Mouse (Mus musculus) MEL (cell line): Measurements from ENCODE around the gene Bag6.

ENCODE experiments used
- CHD1 ChIP-seq: IDR thresholded peaks from 2 replicates; pipeline ENCODE4 v1.6.1; 2012; ENCODE audit warnings: low read depth, mild to moderate bottlenecking, inconsistent platforms, low read length, improper control_type of control experiment
- NRF1 ChIP-seq: IDR thresholded peaks from 2 replicates; pipeline ENCODE4 v1.6.1; 2014; ENCODE audit warnings: low read depth, mild to moderate bottlenecking, inconsistent platforms, low read length, improper control_type of control experiment, moderate library complexity; ENCODE audit not compliant: poor library complexity, insufficient read depth, severe bottlenecking
- POLR2A ChIP-seq, 2 experiments: IDR thresholded peaks; 2 replicates each; pipeline ENCODE4 v1.6.1; 2011 to 2012; ENCODE audit warnings: low read length in 2 of 2, mild to moderate bottlenecking in 2 of 2, control low read depth in 1 of 2, improper control_type of control experiment in 1 of 2, low read depth in 1 of 2, moderate library complexity in 1 of 2; ENCODE audit not compliant: control insufficient read depth in 1 of 2, insufficient read depth in 1 of 2, poor library complexity in 1 of 2
- ZC3H11A ChIP-seq: IDR thresholded peaks from 2 replicates; pipeline ENCODE4 v1.6.1; 2012; ENCODE audit warnings: low read depth, mild to moderate bottlenecking, inconsistent platforms, low read length, improper control_type of control experiment
- ZNF384 ChIP-seq: IDR thresholded peaks from 2 replicates; pipeline ENCODE4 v1.6.1; 2012; ENCODE audit warnings: low read depth, mild to moderate bottlenecking, inconsistent platforms, low read length, improper control_type of control experiment

- TF ChIP-seq ZC3H11A (no peak), NRF1 (no peak), ZNF384 (no peak), CHD1 (no peak), POLR2A (IDR thresholded peaks at IDR 0.05; ENCODE audit: control insufficient read depth in 1 of 2, insufficient read depth in 1 of 2, low read depth in 1 of 2, low read length in 2 of 2, poor library complexity in 1 of 2) (no peak)
Observed at GRCm38 (mm10) chr17:35125578-35125977, 9.4 kb upstream of the Bag6 start.
